Mouse (Mus musculus) ovary, postnatal 36 days (tissue): Measurements from ENCODE around the gene Gsdmc3.
"Not testable (repeated sequence)": the region's sequence is repeated elsewhere in the genome, so short reads cannot be mapped to it uniquely, and the experiment has no call there.

Source experiments
- DNase-seq: peaks from one replicate; pipeline ENCODE4 v3.0.0; 2022; ENCODE audit warnings: low spot score, mixed read lengths

Gsdmc3 gene

DNA sequence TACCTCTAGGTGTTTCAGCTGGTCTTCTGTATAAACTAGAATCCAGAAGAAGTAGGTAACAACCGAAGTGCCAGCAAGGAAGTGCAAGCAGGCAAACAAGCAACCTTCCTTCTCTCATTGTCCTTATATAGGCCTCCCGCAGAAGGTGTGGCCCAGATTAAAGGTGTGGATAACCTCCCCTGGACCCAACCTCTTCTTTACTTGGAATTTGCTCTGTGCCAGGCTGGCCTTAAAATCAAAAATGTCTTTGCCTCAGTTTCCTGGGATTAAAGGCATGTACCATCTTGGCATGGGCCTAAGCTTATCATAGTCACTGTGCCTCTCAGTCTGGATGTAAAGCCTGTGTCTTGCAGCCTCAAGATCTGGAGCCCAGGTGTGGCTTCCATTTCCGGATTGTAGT is at the start of gene Gsdmc3:
Gene Gsdmc3, minus strand, starts transcription at position 101 of the 400 bp plus-strand sequence.
- DNase-seq = not testable (repeated sequence)

DNA sequence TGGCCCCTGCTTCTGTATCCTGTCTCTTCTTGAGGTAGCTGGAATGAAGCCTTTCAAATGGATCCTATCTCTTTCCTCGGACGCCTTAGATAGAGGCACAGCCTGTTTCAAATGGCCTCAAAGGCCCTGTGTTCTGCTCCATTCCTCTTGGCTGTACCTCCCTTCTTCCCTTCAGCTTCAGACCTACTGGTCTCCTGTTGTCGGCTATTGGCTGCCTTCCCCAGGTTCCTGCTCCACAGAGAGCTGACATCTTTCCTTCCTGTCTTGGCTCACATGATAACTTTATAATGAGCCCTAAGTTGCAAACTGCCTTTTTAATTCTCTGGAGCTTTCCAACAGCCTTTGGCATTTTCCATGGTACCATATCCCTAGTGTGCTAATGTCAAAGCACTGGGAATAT is 47.8 kb upstream of the Gsdmc3 start:
- DNase-seq = no peak

DNA sequence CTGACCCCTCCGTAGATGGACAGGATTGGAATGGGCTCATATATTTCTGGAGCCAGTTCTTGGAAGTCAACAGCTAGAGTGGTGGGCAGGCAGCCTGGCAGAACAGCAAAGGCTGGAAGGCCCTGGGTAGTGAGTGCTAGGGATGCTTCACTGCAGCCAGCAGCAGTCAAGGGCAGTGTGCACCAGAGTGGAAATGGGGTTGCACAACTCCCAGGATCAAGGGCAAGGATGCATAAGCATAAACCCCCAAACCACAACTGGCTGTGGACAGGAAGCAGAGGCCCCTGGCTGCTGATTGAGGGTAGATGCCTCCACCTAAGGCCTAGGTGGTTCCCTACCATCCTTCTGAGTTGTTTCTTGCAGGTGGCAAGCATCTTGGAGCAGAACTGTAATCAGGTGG is 46.1 kb upstream of the Gsdmc3 start:
- no peak for DNase-seq

DNA sequence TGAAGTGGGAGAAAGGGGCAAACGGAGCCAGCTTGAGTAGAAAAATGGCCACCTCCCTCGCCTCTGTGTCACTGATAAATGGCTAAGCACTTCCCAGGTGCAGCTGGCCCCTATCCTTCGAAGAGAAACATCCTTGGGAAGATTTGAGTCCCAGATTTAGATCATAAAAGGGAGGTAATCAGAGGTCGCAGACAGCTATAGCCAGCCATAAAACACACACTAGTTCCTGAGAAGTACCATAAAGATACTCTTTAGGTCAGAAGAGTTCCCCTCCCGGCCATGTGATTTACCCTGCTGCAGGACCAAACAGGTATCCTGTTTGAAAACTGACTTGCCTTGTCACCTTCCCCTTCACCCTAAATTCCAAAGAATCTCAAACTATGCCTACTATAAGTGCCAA is 43.3 kb upstream of the Gsdmc3 start:
- DNase-seq = not testable (repeated sequence)

DNA sequence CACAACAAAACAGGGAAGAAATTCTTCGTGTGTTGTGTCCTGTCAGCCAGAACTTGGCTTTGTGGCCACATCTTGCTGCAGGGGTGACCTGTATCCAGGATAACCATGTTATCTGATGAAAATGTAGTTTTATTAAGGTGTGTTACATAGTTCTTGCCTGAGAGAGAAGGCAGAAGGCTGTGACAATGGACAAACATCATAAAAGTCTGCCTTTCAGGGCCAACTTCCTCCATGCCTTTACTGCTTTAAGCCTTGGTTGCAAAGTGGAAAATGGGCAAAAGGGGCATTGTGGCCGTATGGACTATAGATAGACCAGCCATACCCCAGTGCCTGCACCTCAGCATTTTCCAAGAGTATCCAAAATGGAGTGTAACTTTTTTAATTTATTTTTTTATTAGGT is 41.4 kb upstream of the Gsdmc3 start:
- not testable (repeated sequence) for DNase-seq

DNA sequence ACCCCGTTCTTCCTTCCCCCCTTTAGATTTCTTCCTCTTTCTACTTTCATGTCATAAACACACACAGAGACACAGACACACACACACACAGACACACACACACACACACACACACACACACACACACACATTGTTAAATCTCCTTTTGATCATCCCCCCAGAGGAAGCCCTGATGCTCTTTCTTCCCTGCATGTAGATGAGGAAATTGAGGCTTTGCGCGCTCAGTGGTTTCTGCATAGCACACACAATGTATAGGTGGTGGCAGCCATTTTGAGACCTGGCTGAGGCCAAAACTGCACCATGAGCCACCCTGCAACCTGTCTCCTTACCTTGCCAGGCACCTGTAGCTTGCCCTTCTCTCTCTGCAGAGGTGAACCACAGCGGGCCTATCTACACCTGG is 38.2 kb upstream of the Gsdmc3 start:
- not testable (repeated sequence) for DNase-seq

DNA sequence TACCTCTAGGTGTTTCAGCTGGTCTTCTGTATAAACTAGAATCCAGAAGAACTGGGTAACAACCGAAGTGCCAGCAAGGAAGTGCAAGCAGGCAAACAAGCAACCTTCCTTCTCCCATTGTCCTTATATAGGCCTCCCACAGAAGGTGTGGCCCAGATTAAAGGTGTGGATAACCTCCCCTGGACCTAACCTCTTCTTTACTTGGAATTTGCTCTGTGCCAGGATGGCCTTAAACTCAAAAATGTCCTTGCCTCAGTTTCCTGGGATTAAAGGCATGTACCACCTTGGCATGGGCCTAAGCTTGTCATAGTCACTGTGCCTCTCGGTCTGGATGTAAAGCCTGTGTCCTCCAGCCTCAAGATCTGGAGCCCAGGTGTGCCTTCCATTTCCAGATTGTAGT is 33.8 kb upstream of the Gsdmc3 start, which contains the start of gene Gsdmc4:
Gene Gsdmc4, minus strand, starts transcription at position 101 of the 400 bp plus-strand sequence.
- not testable (repeated sequence) for DNase-seq

DNA sequence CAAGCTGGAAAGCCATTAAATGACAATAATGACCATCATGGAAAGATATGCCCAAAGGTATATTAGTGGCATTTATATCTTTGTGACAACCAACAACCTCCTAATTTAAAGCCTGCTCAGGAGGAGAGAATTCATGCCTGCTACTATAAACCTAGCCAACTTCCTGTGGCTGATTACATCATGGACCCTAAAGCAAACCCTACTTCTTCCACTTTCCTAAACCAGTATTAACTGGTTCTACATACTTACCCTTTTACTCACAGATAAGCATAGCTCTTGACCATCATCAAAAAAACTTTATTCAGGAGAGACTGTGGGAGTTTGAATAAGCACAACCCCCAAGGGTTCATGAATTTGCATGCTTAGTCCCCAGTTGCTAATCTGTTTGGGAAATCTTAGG is 31.5 kb upstream of the Gsdmc3 start:
- DNase-seq = not testable (repeated sequence)

DNA sequence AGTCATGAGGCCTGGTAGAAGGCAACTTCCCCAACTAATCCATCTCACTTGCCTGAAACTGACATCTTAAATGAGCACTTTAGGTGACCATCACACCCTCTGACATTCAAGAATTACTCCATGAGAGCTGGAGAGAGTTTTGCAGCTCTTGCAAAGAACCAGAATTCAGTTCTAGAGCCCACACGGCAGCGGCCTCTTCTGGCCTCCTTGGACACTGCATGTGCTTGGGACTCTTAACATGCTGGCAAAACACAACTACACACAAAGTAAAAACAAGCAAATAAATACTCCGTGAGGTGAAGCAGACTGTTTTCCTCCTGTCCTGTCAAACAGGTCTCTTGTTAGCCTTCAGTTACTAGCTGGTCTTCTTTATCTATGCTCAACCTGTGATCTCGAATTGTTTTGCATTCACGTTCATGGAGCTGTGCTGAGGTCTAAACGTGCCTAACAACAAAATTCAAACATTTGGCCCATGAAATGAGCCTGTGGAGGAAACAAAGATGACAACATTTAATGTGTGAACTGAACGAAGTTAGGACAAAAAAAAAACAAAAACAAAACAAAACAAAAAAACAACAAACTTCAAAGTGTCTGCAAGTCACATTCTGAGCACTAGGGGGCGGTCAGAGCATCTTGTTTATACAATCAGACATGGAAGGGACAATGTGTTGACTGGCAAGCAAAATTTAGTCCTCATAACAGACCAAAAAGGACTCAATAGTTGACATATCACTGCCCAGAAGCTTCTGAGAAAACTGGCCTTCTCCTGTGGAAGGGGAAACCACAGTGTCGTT is 17.4 kb upstream of the Gsdmc3 start:
- DNase-seq = peak; percentile 8

DNA sequence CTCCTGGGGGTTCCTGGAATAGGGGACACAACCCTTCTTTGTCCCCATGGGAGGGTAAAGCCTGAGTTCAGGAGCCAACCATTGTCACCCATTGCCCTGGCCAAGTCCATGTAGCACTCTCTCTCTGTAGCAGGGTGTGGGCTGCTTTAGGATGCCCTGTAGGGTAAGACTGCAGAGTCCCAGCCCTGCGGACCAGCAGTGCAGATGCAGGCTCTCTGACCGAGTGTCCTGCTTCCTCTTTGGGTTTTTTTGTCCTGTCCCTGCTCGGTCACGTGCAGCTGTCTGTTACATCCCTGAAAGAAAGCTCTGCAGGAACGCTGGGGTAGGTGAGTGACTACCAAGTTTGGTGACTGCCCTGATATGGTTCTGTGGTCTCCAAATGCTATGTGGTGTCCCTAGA is 10.1 kb upstream of the Gsdmc3 start:
- DNase-seq = not testable (repeated sequence)

DNA sequence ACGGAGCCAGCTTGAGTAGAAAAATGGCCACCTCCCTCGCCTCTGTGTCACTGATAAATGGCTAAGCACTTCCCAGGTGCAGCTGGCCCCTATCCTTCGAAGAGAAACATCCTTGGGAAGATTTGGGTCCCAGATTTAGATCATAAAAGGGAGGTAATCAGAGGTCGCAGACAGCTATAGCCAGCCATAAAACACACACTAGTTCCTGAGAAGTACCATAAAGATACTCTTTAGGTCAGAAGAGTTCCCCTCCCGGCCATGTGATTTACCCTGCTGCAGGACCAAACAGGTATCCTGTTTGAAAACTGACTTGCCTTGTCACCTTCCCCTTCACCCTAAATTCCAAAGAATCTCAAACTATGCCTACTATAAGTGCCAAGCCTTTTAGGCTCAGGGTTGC is 9.6 kb upstream of the Gsdmc3 start:
- not testable (repeated sequence) for DNase-seq

DNA sequence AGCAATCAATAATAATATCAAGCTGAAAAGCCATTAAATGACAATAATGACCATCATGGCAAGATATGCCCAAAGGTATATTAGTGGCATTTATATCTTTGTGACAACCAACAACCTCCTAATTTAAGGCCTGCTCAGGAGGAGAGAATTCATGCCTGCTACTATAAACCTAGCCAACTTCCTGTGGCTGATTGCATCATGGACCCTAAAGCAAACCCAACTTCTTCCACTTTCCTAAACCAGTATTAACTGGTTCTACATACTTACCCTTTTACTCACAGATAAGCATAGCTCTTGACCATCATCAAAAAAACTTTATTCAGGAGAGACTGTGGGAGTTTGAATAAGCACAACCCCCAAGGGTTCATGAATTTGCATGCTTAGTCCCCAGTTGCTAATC is 2.2 kb downstream of the Gsdmc3 start:
- DNase-seq = not testable (repeated sequence)

DNA sequence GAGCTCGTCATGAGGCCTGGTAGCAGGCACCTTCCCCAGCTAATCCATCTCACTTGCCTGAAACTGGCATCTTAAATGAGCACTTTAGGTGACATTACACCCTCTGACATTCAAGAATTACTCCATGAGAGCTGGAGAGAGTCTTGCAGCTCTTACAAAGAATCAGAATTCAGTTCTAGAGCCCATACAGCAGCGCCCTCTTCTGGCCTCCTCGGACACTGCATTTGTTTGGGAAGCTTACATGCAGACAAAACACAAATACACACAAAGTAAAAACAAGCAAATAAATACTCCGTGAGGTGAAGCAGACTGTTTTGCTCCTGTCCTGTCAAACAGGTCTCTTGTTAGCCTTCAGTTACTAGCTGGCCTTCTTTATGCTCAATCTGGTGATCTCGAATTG is 16.4 kb downstream of the Gsdmc3 start:
- not testable (repeated sequence) for DNase-seq
